Mouse (Mus musculus) stomach, postnatal 0 days (tissue): Measurements from ENCODE around the gene Sfxn5.

Experiments
- CTCF ChIP-seq: IDR thresholded peaks from 2 replicates; pipeline ENCODE4 v1.5.1; 2016; ENCODE audit warnings: antibody characterized with exemption, low read depth, mild to moderate bottlenecking, moderate library complexity
- EP300 ChIP-seq: optimal IDR thresholded peaks from 2 replicates; pipeline ENCODE3; 2016; ENCODE audit warnings: antibody characterized with exemption

GRCm38 (mm10) chr6:85339273-85339901 lies 6.2 kb upstream of the Sfxn5 start:
- peak; percentile 77 for TF ChIP-seq CTCF
- TF ChIP-seq EP300 = no peak
